Mouse (Mus musculus) intestine, embryonic 14.5 days (tissue): ENCODE measurements around the gene Uba52. TPM values are rescaled to one million over a fixed set of nuclear protein-coding genes. Genes with fewer than 3 reads are reported as not detected.

Experiments used
- ATAC-seq: fragments of 200-750 bp; cut with Nextera tagmentation; replicated peaks from 2 replicates; pipeline ENCODE4 v1.8.0; 2017; ENCODE audit warnings: low read depth, moderate number of reproducible peaks, moderate TSS enrichment, moderate library complexity; ENCODE audit not compliant: low FRiP score, low TSS enrichment
- DNase-seq: peaks from one replicate; pipeline ENCODE4 v3.0.0-alpha.2; 2018; ENCODE audit warnings: low spot score
- H3K27ac ChIP-seq: fragments of 300-500 bp; sonication (generic); 2 replicates; pipeline ENCODE4 v1.5.1; 2014; ENCODE audit warnings: low read depth, mild to moderate bottlenecking, control low read depth
- H3K27me3 ChIP-seq: fragments of 300-500 bp; sonication (generic); replicated peaks from 2 replicates; pipeline ENCODE4 v1.6.1; 2014; ENCODE audit warnings: low read length, control low read depth; ENCODE audit not compliant: control insufficient read depth, insufficient read depth
- H3K36me3 ChIP-seq: fragments of 300-500 bp; sonication (generic); 2 replicates; pipeline ENCODE4 v1.6.1; 2014; ENCODE audit warnings: low read length, control low read depth; ENCODE audit not compliant: control insufficient read depth, insufficient read depth
- H3K4me1 ChIP-seq: fragments of 300-500 bp; sonication (generic); replicated peaks from 2 replicates; pipeline ENCODE4 v1.6.1; 2014; ENCODE audit warnings: low read length, control low read depth, mixed read lengths; ENCODE audit not compliant: control insufficient read depth, insufficient read depth
- H3K4me2 ChIP-seq: fragments of 300-500 bp; sonication (generic); 2 replicates; pipeline ENCODE4 v1.6.1; 2014; ENCODE audit warnings: low read length
- H3K4me3 ChIP-seq: fragments of 300-500 bp; sonication (generic); 2 replicates; pipeline ENCODE4 v1.5.1; 2014; ENCODE audit warnings: low read depth, low read length, control low read depth, mixed read lengths
- H3K9ac ChIP-seq: fragments of 300-500 bp; sonication (generic); 2 replicates; pipeline ENCODE4 v1.6.1; 2014; ENCODE audit warnings: mild to moderate bottlenecking, low read length
- H3K9me3 ChIP-seq: fragments of 300-500 bp; sonication (generic); 2 replicates; pipeline ENCODE4 v1.6.1; 2016; ENCODE audit warnings: low read length, control low read depth; ENCODE audit not compliant: control insufficient read depth
- WGBS: fragments of 180-500 bp; shearing (Covaris S2); extraction: QIAGEN DNeasy Blood & Tissue Kit; methylation state at CpG from one replicate; pipeline ENCODE4 v1.1.7; 2014; 5-methylcytosine and 5-hydroxymethylcytosine counted together
- polyA plus RNA-seq: library from polyadenylated mRNA; unstranded; fragments of >200 nt; fragmentation: Nextera tagmentation; extraction: Ambion mirVana; gene quantifications from 2 replicates; pipeline ENCODE4 v1.2.1, GENCODE M21; 2014

Gene Uba52
- polyA plus RNA-seq, 1 experiment from 2014 or later: 1,247 TPM

GRCm38 (mm10) chr8:70463306-70463705 is 47.3 kb downstream of the Uba52 start:
- 0 out of 2 replicates have a peak, but pooled peaks cover 4% of the 10 kb centered on the region for H3K4me1 ChIP-seq
- no peak overlapping the region for H3K27ac ChIP-seq
- H3K36me3 ChIP-seq: peaks cover 6% of the 10 kb centered on the region; the same call in 1 of the 2 replicates
- DNase-seq: no peak
- H3K27me3 ChIP-seq: no peaks in the 10 kb centered on the region
- H3K9me3 ChIP-seq: no peaks in the 10 kb centered on the region
- H3K4me3 ChIP-seq: no peak overlapping the region
- H3K4me2 ChIP-seq: no peak overlapping the region
- WGBS: 74% methylated on average over 4 of the region's 4 CpGs
- no peak overlapping the region for H3K9ac ChIP-seq
- no peak for ATAC-seq

- WGBS: 84% methylated on average over 8 of the region's 8 CpGs
- Histone ChIP-seq H3K9ac (no peak overlapping the region), H3K4me2 (no peak overlapping the region), H3K27ac (no peak overlapping the region), H3K36me3 (peaks cover 6% of the 10 kb centered on the region; the same call in 1 of the 2 replicates), H3K27me3 (no peaks in the 10 kb centered on the region), H3K4me1 (0 out of 2 replicates have a peak, but pooled peaks cover 4% of the 10 kb centered on the region), H3K4me3 (no peak overlapping the region), H3K9me3 (no peaks in the 10 kb centered on the region)
- ATAC-seq (no peak), DNase-seq (no peak)
These were observed 48.1 kb downstream of the Uba52 start for GRCm38 (mm10) chr8:70462516-70462813.

- H3K4me3 ChIP-seq: no peak overlapping the region
- H3K27ac ChIP-seq: no peak overlapping the region
- ATAC-seq (0 out of 2 replicates have a peak, but pooled peaks have one; percentile 20), DNase-seq (no peak)
- 82% methylated on average over 16 of the region's 16 CpGs for WGBS
- H3K36me3 ChIP-seq: peaks cover 6% of the 10 kb centered on the region; the same call in 1 of the 2 replicates
- no peaks in the 10 kb centered on the region for H3K27me3 ChIP-seq
- no peaks in the 10 kb centered on the region for H3K4me1 ChIP-seq
- H3K9ac ChIP-seq: no peak overlapping the region
- no peak overlapping the region for H3K4me2 ChIP-seq
- no peaks in the 10 kb centered on the region for H3K9me3 ChIP-seq
These were observed 48.7 kb downstream of the Uba52 start for GRCm38 (mm10) chr8:70461765-70462515.

GRCm38 (mm10) chr8:70460606-70461005 is 50.0 kb downstream of the Uba52 start:
- no peak overlapping the region for H3K9ac ChIP-seq
- DNase-seq (no peak), ATAC-seq (no peak)
- no peak overlapping the region for H3K4me2 ChIP-seq
- H3K9me3 ChIP-seq: no peaks in the 10 kb centered on the region
- peaks cover 2% of the 10 kb centered on the region; the same call in 1 of the 2 replicates for H3K36me3 ChIP-seq
- H3K27ac ChIP-seq: no peak overlapping the region
- no peaks in the 10 kb centered on the region for H3K27me3 ChIP-seq
- H3K4me3 ChIP-seq: no peak overlapping the region
- 73% methylated on average over 9 of the region's 9 CpGs for WGBS
- H3K4me1 ChIP-seq: no peaks in the 10 kb centered on the region

GRCm38 (mm10) chr8:70460199-70460598 is 50.4 kb downstream of the Uba52 start:
- Histone ChIP-seq H3K9me3 (no peaks in the 10 kb centered on the region), H3K36me3 (no peaks in the 10 kb centered on the region), H3K27ac (no peak overlapping the region), H3K4me1 (no peaks in the 10 kb centered on the region), H3K4me3 (no peak overlapping the region), H3K27me3 (no peaks in the 10 kb centered on the region), H3K9ac (no peak overlapping the region), H3K4me2 (no peak overlapping the region)
- no peak for ATAC-seq
- DNase-seq: no peak
- WGBS: 89% methylated on average over 5 of the region's 5 CpGs

GRCm38 (mm10) chr8:70459636-70460035 is 51.0 kb downstream of the Uba52 start:
- Histone ChIP-seq H3K27ac (no peak overlapping the region), H3K4me2 (no peak overlapping the region), H3K9ac (no peak overlapping the region), H3K27me3 (no peaks in the 10 kb centered on the region), H3K36me3 (no peaks in the 10 kb centered on the region), H3K4me1 (no peaks in the 10 kb centered on the region), H3K9me3 (no peaks in the 10 kb centered on the region), H3K4me3 (no peak overlapping the region)
- no peak for DNase-seq
- ATAC-seq: no peak
- 96% methylated on average over 2 of the region's 2 CpGs for WGBS

- no peak overlapping the region for H3K9ac ChIP-seq
- H3K36me3 ChIP-seq: no peaks in the 10 kb centered on the region
- no peak overlapping the region for H3K4me3 ChIP-seq
- no peaks in the 10 kb centered on the region for H3K4me1 ChIP-seq
- no peaks in the 10 kb centered on the region for H3K9me3 ChIP-seq
- no peak overlapping the region for H3K4me2 ChIP-seq
- no peak for ATAC-seq
- H3K27ac ChIP-seq: no peak overlapping the region
- WGBS: 84% methylated on average over 3 of the region's 3 CpGs
- DNase-seq: no peak
- H3K27me3 ChIP-seq: no peaks in the 10 kb centered on the region
These were observed 52.1 kb downstream of the Uba52 start for GRCm38 (mm10) chr8:70458462-70458861.
